Mouse (Mus musculus) liver, embryonic 11.5 days (tissue): ENCODE data around the gene Nat8. TPM values are rescaled to one million over a fixed set of nuclear protein-coding genes. Genes with fewer than 3 reads are reported as not detected.

ENCODE experiments used
- microRNA-seq: library from miRNA; unstranded; fragments of <30 nt; microRNA quantifications from one replicate; pipeline ENCODE4, GENCODE M21; 2017; ENCODE audit warnings: borderline number of aligned reads
- polyA plus RNA-seq: library from polyadenylated mRNA; unstranded; fragments of >200 nt; fragmentation: Nextera tagmentation; extraction: Ambion mirVana; gene quantifications from 2 replicates; pipeline ENCODE4 v1.2.1, GENCODE M21; 2014

The Nat8 gene
- polyA plus RNA-seq, 1 experiment from 2014 or later: not detected

Small RNA genes within 50 kb of the gene (microRNA-seq; reads per million reads assigned to microRNA genes)
- gene Mir6375: not detected

Other genes with a start within 250 kb of the Nat8 start
- 6.0 and 6.3 TPM in 2 replicates for gene Alms1, start 244.6 kb downstream of the Nat8 start, polyA plus RNA-seq
- not detected in 2 replicates for gene Nat8f7, start 118.9 kb downstream of the Nat8 start, polyA plus RNA-seq
- gene Nat8f3, start 66.3 kb downstream of the Nat8 start, polyA plus RNA-seq: 0.14 TPM in 1 of 2 replicates, not detected in the other
- not detected in 2 replicates for gene Nat8f6, start 11.1 kb downstream of the Nat8 start, polyA plus RNA-seq
- not detected in 2 replicates for gene Nat8f5, start 11.1 kb downstream of the Nat8 start, polyA plus RNA-seq
- not detected in 2 replicates for gene Nat8f2, start 37.1 kb upstream of the Nat8 start, polyA plus RNA-seq
- gene Nat8f4, start 72.8 kb upstream of the Nat8 start, polyA plus RNA-seq: 1.9 TPM in 2 replicates
- gene Tprkb, start 79.8 kb upstream of the Nat8 start, polyA plus RNA-seq: 37.1 and 38.4 TPM in 2 replicates
- gene Nat8f1, start 83.6 kb upstream of the Nat8 start, polyA plus RNA-seq: 5.2 and 6.8 TPM in 2 replicates
- 58.7 and 59.9 TPM in 2 replicates for gene Dusp11, start 129.6 kb upstream of the Nat8 start, polyA plus RNA-seq
- not detected in 2 replicates for gene Figla, start 184.1 kb upstream of the Nat8 start, polyA plus RNA-seq
- 66.5 and 73.2 TPM in 2 replicates for gene Add2, start 196.6 kb upstream of the Nat8 start, polyA plus RNA-seq